Mouse (Mus musculus): ENCODE measurements around the gene Slco2a1. TPM values are rescaled to one million over a fixed set of nuclear protein-coding genes. Genes with fewer than 3 reads are reported as not detected.
A peak's percentile ranks its signal among the peaks of the same experiment; 100 is the strongest.
"Not testable (repeated sequence)": the region's sequence is repeated elsewhere in the genome, so short reads cannot be mapped to it uniquely, and the experiment has no call there.

The Slco2a1 gene
- polyA plus RNA-seq, 1 experiment from 2014 or later, result 0.12 TPM

DNA sequence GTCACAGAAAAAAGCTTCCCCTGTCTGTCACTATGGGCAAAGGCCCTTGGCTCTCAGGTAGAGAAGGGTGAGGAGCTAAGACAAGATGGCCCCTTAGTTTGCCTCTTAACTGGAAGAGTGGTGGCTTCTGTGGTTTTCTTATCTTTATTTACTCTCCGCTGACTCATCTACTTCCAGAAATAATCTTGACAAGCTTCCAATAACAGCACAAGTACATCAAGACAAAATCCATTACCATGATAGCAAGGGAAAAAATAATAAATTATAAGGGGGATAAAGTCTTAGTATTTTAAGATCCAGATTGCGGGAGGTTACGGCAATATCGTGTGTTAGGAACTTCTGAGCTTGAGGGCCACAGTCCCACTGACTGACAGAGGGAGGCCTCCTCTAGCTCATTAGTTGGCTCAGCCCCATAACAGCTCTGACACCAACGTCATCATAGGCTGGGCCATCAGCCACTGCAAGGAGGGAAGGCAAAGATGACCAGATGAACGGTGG is 89.7 kb downstream of the Slco2a1 start:
- no peaks in the 10 kb centered on the region for H3K27me3 ChIP-seq (ENCODE audit: poor library complexity, severe bottlenecking)
- WGBS, result 92% methylated on average over 6 of the region's 6 CpGs

DNA sequence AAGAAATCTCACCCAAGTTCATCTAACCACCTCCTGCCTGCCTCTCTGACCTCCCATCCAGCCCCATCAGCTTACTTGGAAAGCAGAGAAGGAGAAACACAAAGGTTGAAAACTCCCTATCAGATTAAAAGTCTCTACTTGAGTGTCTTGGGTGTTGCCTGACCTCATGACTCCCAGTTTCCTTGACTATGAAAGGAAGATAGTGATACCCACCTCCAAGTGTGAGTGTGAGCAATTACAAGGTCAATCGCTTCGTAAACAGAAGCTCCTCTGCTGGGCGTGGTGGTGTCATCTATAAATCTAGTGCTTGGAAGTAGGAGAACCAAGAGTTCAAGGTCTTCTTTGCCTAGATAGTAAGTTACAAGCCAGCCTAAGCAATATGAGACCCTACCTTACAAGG is 91.7 kb downstream of the Slco2a1 start:
- H3K27ac ChIP-seq, result no peak overlapping the region
- H3K36me3 ChIP-seq (replicated peaks), result no peaks in the 10 kb centered on the region
- 94% methylated on average over 3 of the region's 3 CpGs for WGBS
- H3K4me3 ChIP-seq, result no peak overlapping the region
- DNase-seq (ENCODE audit: extremely low spot score, low spot score), result no peak
- H3K9me3 ChIP-seq, result no peaks in the 10 kb centered on the region
- H3K27me3 ChIP-seq (ENCODE audit: poor library complexity, severe bottlenecking), result no peaks in the 10 kb centered on the region
- H3K4me1 ChIP-seq, result no peaks in the 10 kb centered on the region

More for the DNA sequence above, 89.7 kb downstream of the Slco2a1 start:
- H3K9me3 ChIP-seq, result no peaks in the 10 kb centered on the region
- H3K27ac ChIP-seq, result no peak overlapping the region
- no peak for DNase-seq (ENCODE audit: extremely low spot score, low spot score)
- no peaks in the 10 kb centered on the region for H3K4me1 ChIP-seq
- H3K4me3 ChIP-seq, result no peak overlapping the region
- no peaks in the 10 kb centered on the region for H3K36me3 ChIP-seq (replicated peaks)

DNA sequence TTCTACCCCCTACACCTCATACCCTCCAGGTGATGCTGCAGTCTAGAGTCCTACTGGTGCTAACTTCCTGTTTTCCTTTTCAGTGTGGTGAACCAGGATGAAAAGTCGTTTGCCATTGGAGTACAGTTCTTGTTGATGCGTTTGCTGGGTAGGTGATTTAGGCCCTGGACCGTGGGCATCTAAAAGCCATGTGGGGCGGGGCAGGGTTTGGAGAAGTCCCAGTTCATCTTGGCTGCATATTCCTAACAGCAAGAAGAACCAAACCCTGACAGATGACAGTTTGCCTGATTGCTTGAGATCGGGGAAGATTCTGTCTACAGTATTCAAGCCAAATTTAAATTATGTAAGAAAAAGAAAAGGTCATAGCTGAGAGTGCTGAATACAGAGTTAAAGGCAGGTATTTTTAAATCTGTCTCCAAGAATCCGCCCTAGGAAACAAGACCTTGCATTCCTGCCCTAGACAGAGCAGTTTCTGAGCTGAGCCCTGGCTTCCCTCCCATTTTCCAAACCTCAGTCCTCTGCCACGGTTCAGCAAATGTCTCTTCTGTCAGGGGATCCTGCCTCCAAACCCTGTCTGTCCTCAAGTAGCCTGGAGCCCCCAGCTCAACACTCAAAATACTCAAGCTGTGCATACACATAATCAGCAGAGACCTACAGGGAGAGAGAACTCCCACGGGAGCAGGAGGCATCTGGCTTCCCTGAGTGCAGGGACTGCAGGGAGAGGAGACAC is 93.9 kb downstream of the Slco2a1 start:
- H3K27me3 ChIP-seq (ENCODE audit: poor library complexity, severe bottlenecking), result no peaks in the 10 kb centered on the region
- WGBS, result 82% methylated on average over 8 of the region's 8 CpGs
- H3K9me3 ChIP-seq, result no peaks in the 10 kb centered on the region
- H3K4me3 ChIP-seq, result no peak overlapping the region
- DNase-seq (ENCODE audit: extremely low spot score, low spot score), result no peak
- H3K27ac ChIP-seq, result no peak overlapping the region
- no peaks in the 10 kb centered on the region for H3K36me3 ChIP-seq (replicated peaks)
- no peaks in the 10 kb centered on the region for H3K4me1 ChIP-seq

DNA sequence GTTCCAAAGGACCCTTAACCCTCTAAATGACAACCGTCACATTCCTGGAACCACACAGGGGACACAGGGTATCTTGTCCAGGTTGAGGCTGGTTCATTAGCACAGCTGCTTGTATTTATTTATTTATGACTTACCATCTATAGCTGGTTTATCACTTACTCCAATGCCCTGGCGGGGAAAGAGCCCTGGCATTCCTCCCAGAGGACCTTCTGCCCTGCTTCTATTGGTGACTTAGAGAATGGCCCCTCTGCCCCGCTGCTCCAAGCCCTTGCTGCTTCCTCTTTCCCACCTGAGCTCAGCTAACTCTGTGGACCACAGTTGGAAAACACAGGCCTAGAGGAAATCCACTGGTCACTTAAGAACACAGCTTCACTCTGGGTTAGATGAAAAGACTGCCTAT is 94.9 kb downstream of the Slco2a1 start:
- Histone ChIP-seq H3K36me3 (replicated peaks) (no peaks in the 10 kb centered on the region), H3K4me3 (no peak overlapping the region), H3K9me3 (no peaks in the 10 kb centered on the region), H3K27ac (no peak overlapping the region), H3K4me1 (no peaks in the 10 kb centered on the region), H3K27me3 (ENCODE audit: poor library complexity, severe bottlenecking) (no peaks in the 10 kb centered on the region)
- no peak for DNase-seq (ENCODE audit: extremely low spot score, low spot score)
- WGBS, result 67% methylated on average over 3 of the region's 3 CpGs

DNA sequence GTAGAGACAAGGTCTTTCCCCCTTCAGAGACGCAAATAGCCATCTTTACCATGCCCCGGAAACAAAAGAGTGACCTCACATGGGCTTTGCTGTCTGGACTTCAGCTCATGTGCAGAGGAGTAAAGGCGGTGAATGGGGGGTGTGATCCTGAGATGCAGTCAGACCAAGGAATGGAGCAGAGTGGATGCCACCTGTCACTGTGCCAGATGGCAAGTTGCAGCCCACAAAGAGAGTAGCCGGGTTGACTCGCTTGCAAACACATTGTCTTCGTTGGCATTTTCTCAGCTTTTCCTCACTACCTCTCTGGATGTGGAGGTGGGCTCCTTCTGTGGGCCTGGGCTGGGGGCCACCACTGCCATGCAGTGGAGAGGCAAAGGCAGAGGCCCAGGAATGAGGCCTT is 98.2 kb downstream of the Slco2a1 start:
- Histone ChIP-seq H3K9me3 (no peaks in the 10 kb centered on the region), H3K27me3 (ENCODE audit: poor library complexity, severe bottlenecking) (peaks cover 11% of the 10 kb centered on the region; the same call in 1 of the 2 replicates), H3K4me3 (no peak overlapping the region), H3K27ac (no peak overlapping the region), H3K4me1 (peaks cover 1% of the 10 kb centered on the region), H3K36me3 (replicated peaks) (no peaks in the 10 kb centered on the region)
- WGBS, result 90% methylated on average over 6 of the region's 6 CpGs
- DNase-seq (ENCODE audit: extremely low spot score, low spot score), result no peak

DNA sequence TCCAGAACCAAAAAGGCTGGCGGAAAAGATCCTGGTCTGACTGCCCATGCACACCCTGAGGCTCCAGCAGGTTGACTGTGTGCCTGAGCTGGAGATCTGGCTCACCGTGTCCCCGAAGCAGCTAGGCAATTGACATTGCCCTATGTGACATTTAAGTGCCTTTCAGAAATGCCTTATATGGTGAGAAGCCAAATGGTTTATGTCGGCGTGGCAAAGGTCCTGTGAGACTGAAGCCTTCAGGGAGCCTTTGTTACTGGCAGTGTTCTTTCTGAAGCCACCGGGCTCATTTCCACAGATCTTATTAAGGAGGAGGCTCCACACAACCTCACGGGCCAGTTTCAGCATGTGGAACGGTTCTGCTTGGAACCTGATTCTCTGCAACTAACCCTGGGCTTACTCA is 98.8 kb downstream of the Slco2a1 start:
- peaks cover 14% of the 10 kb centered on the region; the same call in 1 of the 2 replicates for H3K27me3 ChIP-seq (ENCODE audit: poor library complexity, severe bottlenecking)
- H3K36me3 ChIP-seq (replicated peaks), result no peaks in the 10 kb centered on the region
- H3K9me3 ChIP-seq, result no peaks in the 10 kb centered on the region
- no peak overlapping the region for H3K4me3 ChIP-seq
- DNase-seq (ENCODE audit: extremely low spot score, low spot score), result no peak
- H3K4me1 ChIP-seq, result peaks cover 7% of the 10 kb centered on the region
- no peak overlapping the region for H3K27ac ChIP-seq
- WGBS, result 81% methylated on average over 8 of the region's 8 CpGs

DNA sequence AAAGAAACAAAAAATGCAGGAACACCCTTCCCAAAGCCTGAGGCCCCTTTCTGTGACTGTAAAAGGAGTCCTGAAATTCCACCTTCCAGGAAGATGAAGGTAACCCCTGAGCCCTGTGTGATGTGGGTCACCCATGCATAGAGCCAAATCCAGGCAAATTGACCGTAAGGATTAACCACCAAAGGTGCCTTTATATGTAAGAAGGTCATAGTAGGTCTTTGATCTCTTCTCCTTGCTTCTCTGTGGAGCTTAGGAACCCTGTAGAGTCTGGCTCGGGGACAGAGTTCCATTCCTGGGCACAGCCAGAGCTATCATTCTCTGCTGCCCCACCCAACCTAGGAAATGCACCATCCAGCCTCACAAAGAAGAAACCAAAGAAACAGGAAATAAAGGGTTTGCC is 100.1 kb downstream of the Slco2a1 start:
- no peaks in the 10 kb centered on the region for H3K9me3 ChIP-seq
- H3K27me3 ChIP-seq (ENCODE audit: poor library complexity, severe bottlenecking), result peaks cover 22% of the 10 kb centered on the region
- H3K4me1 ChIP-seq, result peaks cover 12% of the 10 kb centered on the region
- WGBS, result 49% methylated on average over 2 of the region's 2 CpGs
- H3K27ac ChIP-seq, result no peak overlapping the region
- DNase-seq (ENCODE audit: extremely low spot score, low spot score), result no peak
- H3K4me3 ChIP-seq, result no peak overlapping the region
- no peaks in the 10 kb centered on the region for H3K36me3 ChIP-seq (replicated peaks)

DNA sequence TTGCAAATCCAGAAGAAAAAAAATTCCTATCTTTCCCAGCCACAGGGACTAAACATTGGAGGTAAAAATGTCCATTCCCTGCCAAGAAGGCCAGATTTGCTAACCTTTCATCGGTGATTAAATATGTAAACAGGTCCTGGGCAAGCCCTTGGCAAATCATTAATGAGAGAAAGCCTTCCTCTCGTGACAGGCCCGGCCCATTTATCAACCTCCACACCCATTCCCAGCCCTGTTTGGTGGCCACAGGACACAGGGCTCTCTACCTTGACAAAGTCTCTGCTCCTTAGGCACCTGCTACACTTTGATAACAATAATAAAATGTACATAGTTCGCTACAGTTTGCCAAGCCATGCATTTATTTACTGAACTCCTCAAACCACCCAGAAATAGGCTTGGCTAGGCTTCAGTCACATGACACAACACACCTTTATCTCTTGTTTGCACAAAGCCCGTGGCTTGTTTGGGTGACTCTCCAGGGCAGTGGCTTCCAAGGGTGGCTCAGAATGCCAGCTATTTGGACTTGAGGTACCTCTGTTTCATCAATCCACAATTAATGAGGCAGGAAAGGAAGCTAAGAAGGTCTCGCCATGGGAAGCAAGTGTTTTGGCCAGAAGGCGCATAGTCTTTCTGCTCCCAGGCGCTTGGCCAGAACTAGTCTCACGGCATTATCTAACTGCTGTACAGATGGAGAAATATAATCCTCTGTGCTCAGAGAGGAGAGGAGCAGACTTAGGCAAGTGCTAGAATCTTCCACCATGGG is 101.8 kb downstream of the Slco2a1 start:
- Histone ChIP-seq H3K27ac (no peak overlapping the region), H3K9me3 (no peaks in the 10 kb centered on the region), H3K4me3 (no peak overlapping the region), H3K36me3 (replicated peaks) (no peaks in the 10 kb centered on the region), H3K4me1 (peaks cover 12% of the 10 kb centered on the region), H3K27me3 (ENCODE audit: poor library complexity, severe bottlenecking) (peaks cover 22% of the 10 kb centered on the region)
- no peak for DNase-seq (ENCODE audit: extremely low spot score, low spot score)
- 88% methylated on average over 9 of the region's 9 CpGs for WGBS

DNA sequence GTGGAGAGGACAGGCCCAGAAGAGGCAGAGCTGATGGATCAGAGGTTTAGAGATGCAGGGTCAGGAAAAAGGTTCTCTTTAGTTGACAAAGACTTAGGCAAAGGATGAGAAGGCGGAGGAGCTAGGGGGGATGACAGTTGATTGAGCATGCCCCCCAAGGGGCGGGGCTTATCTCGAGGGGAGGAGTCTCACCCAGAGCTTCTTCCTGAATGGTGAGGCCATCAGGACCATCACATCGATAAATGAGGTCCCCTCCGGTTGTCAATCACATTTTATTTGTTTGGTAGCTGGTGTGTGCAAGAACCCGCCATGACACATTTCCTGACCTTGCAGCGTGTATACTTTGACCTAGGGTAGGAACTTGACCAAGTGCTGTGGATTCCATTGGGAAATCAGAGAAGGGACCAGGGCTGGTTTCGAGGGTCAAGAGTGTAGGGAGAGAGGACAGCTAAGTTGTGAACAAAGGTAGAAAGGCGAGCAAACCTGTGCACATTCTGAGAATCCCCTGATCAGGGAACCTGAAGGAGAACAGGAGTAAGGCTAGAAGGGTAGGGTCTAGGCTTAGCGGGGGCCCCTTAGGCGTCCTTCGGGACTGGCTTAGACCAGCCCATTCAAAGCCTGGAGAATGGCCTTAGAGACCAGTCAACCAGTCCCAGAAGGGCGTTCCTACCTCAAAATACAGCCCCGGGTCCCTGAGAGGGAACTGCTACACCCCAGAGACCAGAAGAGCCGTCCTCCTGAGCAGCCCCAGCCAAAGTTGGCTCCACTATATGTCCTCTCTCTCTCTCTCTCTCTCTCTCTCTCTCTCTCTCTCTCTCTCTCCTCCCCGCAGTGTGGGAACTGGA is 102.7 kb downstream of the Slco2a1 start:
- DNase-seq (ENCODE audit: extremely low spot score, low spot score), result no peak
- Histone ChIP-seq H3K9me3 (no peaks in the 10 kb centered on the region), H3K36me3 (replicated peaks) (no peaks in the 10 kb centered on the region), H3K4me3 (no peak overlapping the region), H3K27me3 (ENCODE audit: poor library complexity, severe bottlenecking) (peaks cover 22% of the 10 kb centered on the region), H3K27ac (no peak overlapping the region), H3K4me1 (peaks cover 12% of the 10 kb centered on the region)
- WGBS, result 83% methylated on average over 16 of the region's 16 CpGs

DNA sequence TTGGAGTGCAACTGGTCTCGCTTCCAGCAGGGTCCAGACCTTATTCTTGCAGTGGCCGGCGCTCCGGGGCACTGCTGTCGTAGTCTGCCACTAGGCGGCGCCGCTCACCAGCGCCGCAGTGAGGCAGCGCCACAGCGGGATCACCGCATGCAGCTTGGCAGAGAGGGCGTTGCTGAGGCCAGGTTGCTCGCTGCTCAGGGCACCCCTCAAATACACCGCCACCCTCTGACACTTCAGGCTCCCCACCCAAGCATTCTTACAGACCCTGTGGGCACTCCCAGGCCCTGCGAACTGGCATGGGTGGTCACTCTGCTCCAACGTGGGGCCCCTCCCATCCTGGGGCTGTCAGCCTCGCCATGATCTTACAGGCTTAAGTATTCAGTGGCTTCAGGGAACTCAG is 103.7 kb downstream of the Slco2a1 start:
- WGBS, result under 1% methylated on average over 19 of the region's 19 CpGs
- Histone ChIP-seq H3K9me3 (no peaks in the 10 kb centered on the region), H3K4me3 (peak overlapping the region; percentile 65), H3K4me1 (peaks cover 12% of the 10 kb centered on the region), H3K27ac (peak overlapping the region; percentile 78), H3K36me3 (replicated peaks) (no peaks in the 10 kb centered on the region), H3K27me3 (ENCODE audit: poor library complexity, severe bottlenecking) (peaks cover 22% of the 10 kb centered on the region)
- DNase-seq (ENCODE audit: extremely low spot score, low spot score), result peak; percentile 86

DNA sequence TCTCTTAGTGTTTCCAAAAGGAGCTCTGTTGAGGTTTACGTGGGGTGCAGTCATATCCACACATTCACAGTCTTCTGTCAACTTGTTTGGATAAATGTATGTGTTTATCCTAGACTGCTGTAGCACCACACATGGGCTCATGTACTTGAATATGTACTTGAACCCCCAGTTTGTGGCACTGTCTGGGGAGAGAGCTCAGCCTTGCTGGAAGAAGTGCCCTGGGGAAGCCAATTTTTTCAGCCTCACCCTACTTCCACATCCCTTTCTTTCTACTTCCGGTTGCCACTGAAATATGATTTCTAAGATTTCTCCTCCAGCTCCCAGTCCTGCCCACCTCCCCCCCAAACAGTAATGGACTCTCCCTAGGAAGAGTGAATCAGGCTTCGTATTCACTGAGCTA is 105.2 kb downstream of the Slco2a1 start:
- no peak for DNase-seq (ENCODE audit: extremely low spot score, low spot score)
- Histone ChIP-seq H3K4me3 (no peak overlapping the region), H3K27me3 (ENCODE audit: poor library complexity, severe bottlenecking) (peaks cover 22% of the 10 kb centered on the region), H3K9me3 (no peaks in the 10 kb centered on the region), H3K36me3 (replicated peaks) (no peaks in the 10 kb centered on the region), H3K27ac (no peak overlapping the region), H3K4me1 (peaks cover 12% of the 10 kb centered on the region)
- 85% methylated on average over 3 of the region's 3 CpGs for WGBS

DNA sequence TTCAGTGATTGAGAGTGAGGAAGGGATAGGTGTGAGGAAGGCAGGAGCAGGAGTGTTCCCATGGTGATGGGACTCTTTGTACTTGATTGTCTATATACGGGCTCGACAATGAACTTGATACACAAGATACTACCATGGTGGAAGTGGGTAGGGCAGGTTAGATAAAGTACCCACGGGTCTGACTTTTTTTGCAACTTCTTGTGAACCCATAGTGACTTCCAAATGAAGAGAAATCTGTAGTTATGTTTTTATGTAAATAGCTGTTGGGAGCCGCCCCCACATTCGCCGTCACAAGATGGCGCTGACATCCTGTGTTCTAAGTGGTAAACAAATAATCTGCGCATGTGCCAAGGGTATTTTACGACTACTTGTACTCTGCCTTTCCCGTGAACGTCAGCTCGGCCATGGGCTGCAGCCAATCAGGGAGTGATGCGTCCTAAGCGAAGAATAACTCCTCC is 119.9 kb downstream of the Slco2a1 start:
- DNase-seq (ENCODE audit: extremely low spot score, low spot score), result peak; percentile 54
- 27% methylated on average over 11 of the region's 14 CpGs for WGBS
- H3K4me1 ChIP-seq, result peaks cover 43% of the 10 kb centered on the region

More for the DNA sequence above, 119.9 kb downstream of the Slco2a1 start:
- not testable (repeated sequence) for H3K9me3 ChIP-seq; H3K36me3 ChIP-seq (replicated peaks)
- Histone ChIP-seq H3K27me3 (ENCODE audit: poor library complexity, severe bottlenecking) (peaks cover 43% of the 10 kb centered on the region), H3K4me3 (peak overlapping the region; percentile 55), H3K27ac (peak overlapping the region; percentile 75)
